Mouse (Mus musculus): ENCODE measurements around the gene Gls2.
"Not testable (repeated sequence)": the region's sequence is repeated elsewhere in the genome, so short reads cannot be mapped to it uniquely, and the experiment has no call there.

Gene Gls2

GRCm38 (mm10) chr10:128194551-128195461 lies 549 bp downstream of the Gls2 start:
- peak; percentile 55 for DNase-seq (ENCODE audit: low read depth)

GRCm38 (mm10) chr10:128201856-128202255 lies 7.6 kb downstream of the Gls2 start:
- DNase-seq (ENCODE audit: low read depth), result no peak

GRCm38 (mm10) chr10:128204941-128205340 lies 10.7 kb downstream of the Gls2 start:
- no peak for DNase-seq (ENCODE audit: low read depth)

GRCm38 (mm10) chr10:128208326-128208725 lies 14.1 kb downstream of the Gls2 start:
- no peak for DNase-seq (ENCODE audit: low read depth)

- DNase-seq (ENCODE audit: low read depth), result no peak
These were observed 15.2 kb downstream of the Gls2 start for GRCm38 (mm10) chr10:128209311-128210009.

- DNase-seq (ENCODE audit: low read depth), result no peak
These were observed 15.9 kb downstream of the Gls2 start for GRCm38 (mm10) chr10:128210131-128210530.

- DNase-seq (ENCODE audit: low read depth), result no peak
These were observed 16.7 kb downstream of the Gls2 start for GRCm38 (mm10) chr10:128210954-128211353.

- DNase-seq (ENCODE audit: low read depth), result peak; percentile 92
These were observed 17.3 kb downstream of the Gls2 start, which contains the start of gene Spryd4 for GRCm38 (mm10) chr10:128211390-128212108. Gene Spryd4 (minus strand): TSS chr10:128211807.

GRCm38 (mm10) chr10:128212148-128212547 lies 17.9 kb downstream of the Gls2 start:
- DNase-seq (ENCODE audit: low read depth), result no peak

- peak; percentile 88 for DNase-seq (ENCODE audit: low read depth)
These were observed 18.6 kb downstream of the Gls2 start for GRCm38 (mm10) chr10:128212871-128213323.

GRCm38 (mm10) chr10:128214112-128214511 lies 19.9 kb downstream of the Gls2 start:
- DNase-seq (ENCODE audit: low read depth), result not testable (repeated sequence)

- DNase-seq (ENCODE audit: low read depth), result no peak
These were observed 20.7 kb downstream of the Gls2 start for GRCm38 (mm10) chr10:128214981-128215380.

GRCm38 (mm10) chr10:128218387-128219117 lies 24.3 kb downstream of the Gls2 start:
- no peak for DNase-seq (ENCODE audit: low read depth)

GRCm38 (mm10) chr10:128221533-128222286 lies 27.5 kb downstream of the Gls2 start:
- DNase-seq (ENCODE audit: low read depth), result peak; percentile 61

- no peak for DNase-seq (ENCODE audit: low read depth)
These were observed 30.8 kb downstream of the Gls2 start for GRCm38 (mm10) chr10:128225064-128225463.

- DNase-seq (ENCODE audit: low read depth), result no peak
These were observed 31.3 kb downstream of the Gls2 start, which contains the start of gene Mip for GRCm38 (mm10) chr10:128225538-128225937. Gene Mip (plus strand): TSS chr10:128225838.

GRCm38 (mm10) chr10:128227592-128227991 lies 33.3 kb downstream of the Gls2 start:
- no peak for DNase-seq (ENCODE audit: low read depth)

GRCm38 (mm10) chr10:128228009-128228408 lies 33.8 kb downstream of the Gls2 start:
- no peak for DNase-seq (ENCODE audit: low read depth)

GRCm38 (mm10) chr10:128230582-128230981 lies 36.3 kb downstream of the Gls2 start:
- DNase-seq (ENCODE audit: low read depth), result peak; percentile 60

- DNase-seq (ENCODE audit: low read depth), result no peak
These were observed 36.9 kb downstream of the Gls2 start for GRCm38 (mm10) chr10:128231146-128231545.

Measured in naive thymus-derived CD4-positive, alpha-beta T cell, adult 2 months (primary cell).